Mouse (Mus musculus) testis, adult 2 months (tissue): ENCODE data around the gene Col23a1.

Experiments
- CTCF ChIP-seq: fragments of 200-500 bp; IDR thresholded peaks from 2 replicates; pipeline ENCODE4 v1.5.1; 2012; ENCODE audit warnings: low read depth, mild to moderate bottlenecking, inconsistent platforms, low read length, moderate library complexity; ENCODE audit not compliant: control insufficient read depth, insufficient read depth, insufficient replicate concordance
- POLR2A ChIP-seq: fragments of 200-500 bp; IDR thresholded peaks from 2 replicates; pipeline ENCODE4 v1.6.1; 2012; ENCODE audit warnings: low read depth, mild to moderate bottlenecking, inconsistent platforms, low read length, moderate library complexity; ENCODE audit not compliant: control insufficient read depth

DNA sequence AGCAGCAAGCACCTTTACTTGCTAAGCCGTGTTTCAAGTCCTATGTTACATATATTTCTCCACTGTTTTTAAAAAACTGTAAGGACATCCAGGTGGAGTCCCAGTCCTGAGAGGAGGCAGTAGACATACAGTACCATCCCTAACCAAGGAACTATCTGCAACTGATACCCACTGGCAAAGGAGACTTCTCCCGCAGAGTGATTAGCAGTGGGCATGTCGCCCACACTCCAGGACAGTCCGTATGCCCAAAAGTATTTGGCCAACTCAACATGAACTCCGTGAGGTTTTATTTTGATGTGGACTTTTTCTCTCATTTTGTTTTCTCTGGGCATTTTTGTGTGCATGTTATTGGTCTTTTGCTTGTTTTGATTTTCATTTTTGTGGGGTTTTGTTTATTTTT is 161.6 kb downstream of the Col23a1 start:
- TF ChIP-seq CTCF (no peak), POLR2A (no peak)
